Mouse (Mus musculus): ENCODE data around the gene Acss2.
A peak's percentile ranks its signal among the peaks of the same experiment; 100 is the strongest.
"Not testable (repeated sequence)": the region's sequence is repeated elsewhere in the genome, so short reads cannot be mapped to it uniquely, and the experiment has no call there.

Gene Acss2

DNA sequence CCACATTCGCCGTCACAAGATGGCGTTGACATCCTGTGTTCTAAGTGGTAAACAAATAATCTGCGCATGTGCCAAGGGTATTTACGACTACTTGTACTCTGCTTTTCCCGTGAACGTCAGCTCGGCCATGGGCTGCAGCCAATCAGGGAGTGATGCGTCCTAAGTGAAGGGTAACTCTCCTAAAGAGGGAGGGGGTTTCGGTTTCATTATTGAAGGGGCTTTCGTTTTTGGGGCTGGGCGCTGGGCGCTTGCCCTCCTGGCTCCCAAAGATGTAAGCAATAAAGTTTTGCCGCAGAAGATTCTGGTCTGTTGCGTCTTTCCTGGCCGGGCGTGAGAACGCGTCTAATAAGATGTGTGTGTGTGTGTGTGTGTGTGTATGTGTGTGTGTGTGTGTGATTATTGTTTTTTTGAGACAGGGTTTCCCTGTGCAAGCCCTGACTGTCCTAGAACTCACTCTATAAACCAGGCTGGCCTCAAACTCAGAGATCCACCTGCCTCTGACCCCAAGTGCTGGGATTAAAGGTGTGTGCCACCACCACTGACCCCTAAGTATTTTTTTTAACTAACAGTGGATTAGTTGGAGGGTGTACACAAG, 20.8 kb downstream of the Acss2 start:
- not testable (repeated sequence) for DNase-seq (ENCODE audit: low read depth, low spot score)

DNA sequence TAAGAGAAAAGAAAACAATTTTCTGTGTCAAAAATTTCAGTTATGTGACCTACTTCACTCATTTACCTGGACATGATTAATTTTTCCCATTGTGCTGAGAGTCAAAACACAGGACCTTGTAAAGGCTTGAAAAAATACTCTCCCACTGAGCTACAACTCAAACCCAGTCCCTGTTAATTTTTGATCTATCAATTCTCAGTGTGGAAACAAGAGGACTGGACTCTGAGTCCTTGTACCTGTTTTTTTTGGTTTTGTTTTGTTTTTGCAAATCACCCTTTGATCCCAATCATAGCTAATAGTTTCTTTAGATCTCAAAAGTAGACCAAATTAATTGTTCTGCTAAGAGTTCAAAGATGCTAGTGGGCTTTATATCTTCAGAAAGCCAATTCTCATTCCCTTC, 21.9 kb downstream of the Acss2 start:
- DNase-seq (ENCODE audit: low read depth, low spot score): no peak

DNA sequence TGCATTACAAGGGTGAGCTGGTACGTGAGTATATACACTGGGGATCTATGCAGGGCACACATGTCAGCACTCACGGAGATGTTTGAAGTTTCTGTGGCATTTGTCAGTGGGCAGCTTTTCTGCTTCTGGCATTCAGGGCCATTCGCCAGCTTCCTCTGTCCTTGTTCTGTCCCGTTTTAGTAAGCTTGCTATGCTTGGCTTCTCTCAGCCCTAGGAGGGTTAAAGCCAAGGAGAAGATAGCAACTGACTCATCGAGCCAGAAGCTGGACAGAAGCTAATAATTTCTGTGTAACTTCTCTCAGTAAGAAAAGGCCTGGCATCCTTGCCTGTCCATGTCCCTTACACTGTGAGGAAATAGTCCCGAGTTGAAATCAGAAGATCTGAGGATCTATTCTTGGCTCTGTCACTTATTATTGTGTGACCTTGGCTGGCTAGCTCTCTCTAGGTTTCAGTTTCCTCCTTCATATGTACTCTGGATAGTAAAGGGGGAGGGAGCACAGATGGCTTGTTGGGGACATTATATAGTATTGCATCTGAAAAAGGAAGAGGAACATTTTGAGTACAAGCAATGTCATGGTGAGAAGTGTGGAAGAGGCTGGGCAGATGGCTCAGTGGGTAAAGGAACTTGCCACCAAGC, 23.2 kb downstream of the Acss2 start:
- no peak for DNase-seq (ENCODE audit: low read depth, low spot score)

DNA sequence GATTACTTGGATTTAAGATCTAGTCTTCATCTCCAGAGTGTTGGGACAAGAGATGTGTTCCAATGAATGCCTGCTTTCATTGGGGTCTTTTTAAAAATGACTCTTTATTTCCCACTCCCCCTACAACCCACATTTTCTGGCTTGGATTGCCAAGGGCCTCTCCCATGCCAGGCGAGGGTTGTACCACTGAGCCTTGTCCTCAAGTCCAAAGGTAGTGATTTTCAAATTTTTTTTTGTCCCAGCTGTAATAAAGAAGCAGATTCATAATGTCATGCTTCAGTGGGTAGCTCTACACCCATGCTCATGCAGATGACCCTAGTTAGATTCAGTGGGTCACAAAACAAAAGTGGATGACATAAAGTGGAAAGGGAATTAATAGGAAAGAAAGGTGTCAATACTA, 29.2 kb downstream of the Acss2 start:
- DNase-seq (ENCODE audit: low read depth, low spot score): no peak

DNA sequence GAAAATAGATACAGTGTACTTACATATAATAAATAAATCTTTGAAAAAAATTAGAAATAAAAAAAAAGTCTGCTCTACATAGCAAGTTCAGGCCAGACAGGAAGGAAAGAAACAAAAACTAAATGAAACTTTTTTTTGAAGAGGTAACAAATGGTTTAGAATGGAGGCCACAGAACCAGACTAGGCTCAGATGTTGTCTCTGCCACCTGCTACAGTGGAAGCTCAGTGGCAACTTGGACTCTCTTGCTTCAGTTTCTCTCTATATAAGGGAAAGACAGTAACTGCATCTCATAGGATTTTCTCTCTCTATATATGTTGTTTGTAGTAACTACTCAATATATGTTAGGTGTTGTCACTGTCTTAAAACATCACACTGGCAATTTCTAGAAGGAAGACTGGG, 34.6 kb downstream of the Acss2 start:
- no peak for DNase-seq (ENCODE audit: low read depth, low spot score)

DNA sequence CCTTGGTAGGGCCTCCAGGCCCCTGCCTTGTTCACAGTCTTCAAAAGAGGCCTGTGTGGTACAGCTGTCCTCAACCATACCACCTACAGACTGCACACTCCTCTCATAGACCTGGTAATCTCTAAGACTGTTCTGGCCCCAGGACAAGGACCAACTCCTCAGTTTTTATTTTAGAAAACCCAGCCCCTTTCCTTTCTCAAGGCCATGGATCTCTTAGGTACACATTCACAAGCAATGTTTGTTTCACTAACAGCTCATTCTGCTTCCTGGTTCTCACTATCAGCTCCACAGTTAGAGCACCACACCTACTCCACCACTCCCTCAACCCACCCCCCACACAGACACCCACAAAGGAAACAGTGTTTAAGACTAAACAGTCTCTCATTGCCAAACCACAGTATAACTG, 35.2 kb downstream of the Acss2 start:
- no peak for DNase-seq (ENCODE audit: low read depth, low spot score)

DNA sequence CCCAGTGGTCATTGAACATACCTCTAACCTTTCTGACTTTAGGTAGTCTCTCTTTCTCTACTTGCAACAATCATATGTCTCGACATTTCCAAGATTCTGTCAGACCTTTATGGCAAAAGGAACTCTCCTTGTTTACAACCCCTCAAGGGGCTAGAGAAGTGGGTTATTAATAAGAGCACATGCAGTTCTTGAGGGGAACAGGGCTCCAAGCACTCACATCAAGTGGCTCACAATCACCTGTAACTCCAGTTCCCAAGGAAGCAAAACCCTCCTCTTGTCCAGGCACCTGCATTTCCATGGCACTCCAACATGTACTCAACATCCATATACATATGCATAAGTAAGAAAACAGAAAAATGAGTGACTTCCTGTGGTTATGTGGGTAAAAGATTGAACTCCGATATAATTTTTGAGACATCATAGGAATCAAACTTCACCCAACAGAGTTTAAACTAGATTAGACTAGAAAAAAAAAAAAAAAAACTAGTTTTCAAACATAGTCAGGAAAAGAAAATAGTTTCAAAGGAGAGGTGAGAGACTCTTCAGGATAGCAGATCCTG, 36.8 kb downstream of the Acss2 start:
- no peak for DNase-seq (ENCODE audit: low read depth, low spot score)

DNA sequence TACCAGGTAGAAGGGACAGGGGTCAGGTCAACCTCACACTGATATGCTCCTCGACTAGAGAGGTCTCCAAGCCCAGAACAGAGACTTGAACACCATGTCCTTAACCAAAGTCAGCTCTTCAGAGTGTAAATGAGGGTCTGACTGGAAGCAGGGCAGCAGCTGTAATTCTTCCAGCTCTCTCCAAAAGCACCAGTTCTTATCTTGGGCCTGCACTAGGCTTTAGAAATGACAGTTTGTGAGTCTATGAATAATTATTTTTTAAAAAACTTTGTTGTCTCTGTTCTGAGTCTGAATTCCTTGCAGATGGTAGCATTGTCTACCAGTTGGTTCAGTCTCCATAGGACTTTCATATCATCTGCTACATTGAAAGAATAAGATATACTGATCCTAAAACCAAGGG, 44.5 kb downstream of the Acss2 start:
- DNase-seq (ENCODE audit: low read depth, low spot score): no peak

DNA sequence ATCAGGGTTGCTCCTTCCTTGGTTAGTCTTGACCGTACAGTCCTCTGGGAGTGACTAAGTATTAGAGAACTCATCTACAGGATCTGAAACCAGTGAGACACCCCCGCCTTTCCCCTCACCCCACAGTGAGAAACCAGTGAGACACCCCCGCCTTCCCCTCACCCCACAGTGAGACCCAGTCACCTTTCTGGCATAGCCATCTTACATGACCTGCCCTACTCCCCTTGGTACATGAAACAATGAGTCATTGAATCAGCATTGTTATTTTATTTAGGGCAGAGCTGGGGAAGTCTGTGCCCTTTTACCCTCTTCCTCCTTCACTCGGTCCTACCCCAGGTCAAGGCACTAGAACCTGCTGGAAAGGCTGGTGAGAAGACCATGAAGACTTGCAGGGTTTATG, 45.2 kb downstream of the Acss2 start:
- no peak for DNase-seq (ENCODE audit: low read depth, low spot score)

DNA sequence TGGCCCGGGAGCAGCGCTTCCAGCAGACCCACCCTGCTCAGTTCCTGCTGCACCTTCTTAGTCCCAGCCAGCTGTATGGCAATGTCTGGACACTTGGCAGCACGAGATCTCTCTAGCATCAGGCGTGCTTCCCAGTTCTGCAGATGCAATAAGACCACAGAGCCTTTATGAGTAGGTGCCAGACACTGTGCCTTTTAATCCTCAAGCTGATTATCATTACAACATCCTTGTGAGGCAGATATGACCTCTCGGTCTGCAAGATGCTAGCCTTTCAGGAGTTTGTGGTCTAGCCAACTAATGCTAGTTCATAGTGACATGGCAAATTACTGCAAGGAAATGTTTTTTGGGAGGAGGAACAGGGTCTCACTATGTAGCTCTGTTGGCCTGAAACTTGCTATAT, 50.0 kb downstream of the Acss2 start:
- DNase-seq (ENCODE audit: low read depth, low spot score): no peak

DNA sequence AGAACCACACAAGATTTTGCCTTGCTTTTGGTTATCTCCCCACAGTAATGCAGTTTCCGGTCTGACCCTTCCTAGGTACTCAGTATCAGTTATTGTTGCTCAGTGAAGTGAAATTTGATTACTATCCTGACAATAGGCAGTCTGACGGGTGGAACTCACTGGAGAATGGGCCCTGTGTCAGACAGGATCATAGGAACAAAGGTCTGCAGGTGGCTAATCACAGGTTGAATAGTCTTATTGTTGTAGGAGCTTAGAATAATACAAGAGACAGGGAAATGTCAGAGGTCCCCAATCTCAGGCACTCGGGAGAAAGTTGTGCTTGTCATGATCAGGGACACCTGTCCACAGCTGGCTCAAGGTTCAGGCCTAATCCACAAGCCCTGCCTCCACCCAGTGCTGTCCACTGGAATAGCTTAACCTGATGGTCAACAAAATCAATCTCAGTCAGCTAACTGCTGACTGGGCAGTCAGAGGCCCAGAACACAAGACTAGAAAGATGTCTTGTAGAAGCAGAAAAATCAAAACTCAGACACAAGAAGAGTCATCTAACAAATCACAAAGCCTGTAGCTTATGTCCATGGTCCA, 51.6 kb downstream of the Acss2 start:
- DNase-seq (ENCODE audit: low read depth, low spot score): no peak

DNA sequence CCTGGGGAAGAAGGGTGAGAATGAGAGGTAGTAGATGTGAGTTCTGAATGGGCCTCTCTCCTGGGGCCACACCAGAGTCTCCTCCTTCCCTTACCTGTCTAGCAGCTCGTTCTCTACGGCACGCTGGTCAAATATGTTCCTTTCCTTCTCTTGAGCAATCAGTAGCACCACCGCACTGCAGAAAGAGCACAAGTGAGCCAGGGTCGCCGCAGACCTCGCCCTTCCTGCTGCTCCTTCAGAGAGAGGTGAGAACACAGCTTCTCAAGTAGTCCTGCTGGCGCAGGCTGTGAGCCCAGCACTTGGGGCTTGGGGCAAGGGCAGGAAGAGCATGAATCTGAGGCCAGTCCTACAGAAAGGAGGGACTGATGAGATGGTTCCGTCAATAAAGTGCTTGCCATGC, 55.3 kb downstream of the Acss2 start:
- DNase-seq (ENCODE audit: low read depth, low spot score): no peak

DNA sequence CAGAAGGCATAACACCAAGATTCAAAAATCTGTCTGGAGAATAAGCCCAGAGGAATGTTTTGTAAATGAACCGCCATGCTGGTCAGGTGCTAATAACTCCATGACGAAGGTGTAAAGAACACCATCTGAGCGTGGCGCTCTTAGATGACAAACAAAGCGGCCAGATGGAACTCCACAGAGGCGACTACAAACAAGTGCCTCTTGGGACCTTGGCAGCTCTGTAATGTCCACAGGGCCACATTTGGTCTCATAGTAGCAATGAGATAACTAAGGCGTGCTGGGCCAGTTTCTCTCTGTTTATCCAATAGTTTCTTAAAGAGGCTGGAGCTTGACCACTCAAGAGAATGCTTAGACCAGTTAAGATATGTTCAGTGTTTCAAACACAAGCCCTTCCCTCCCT, 56.2 kb downstream of the Acss2 start:
- DNase-seq (ENCODE audit: low read depth, low spot score): no peak

DNA sequence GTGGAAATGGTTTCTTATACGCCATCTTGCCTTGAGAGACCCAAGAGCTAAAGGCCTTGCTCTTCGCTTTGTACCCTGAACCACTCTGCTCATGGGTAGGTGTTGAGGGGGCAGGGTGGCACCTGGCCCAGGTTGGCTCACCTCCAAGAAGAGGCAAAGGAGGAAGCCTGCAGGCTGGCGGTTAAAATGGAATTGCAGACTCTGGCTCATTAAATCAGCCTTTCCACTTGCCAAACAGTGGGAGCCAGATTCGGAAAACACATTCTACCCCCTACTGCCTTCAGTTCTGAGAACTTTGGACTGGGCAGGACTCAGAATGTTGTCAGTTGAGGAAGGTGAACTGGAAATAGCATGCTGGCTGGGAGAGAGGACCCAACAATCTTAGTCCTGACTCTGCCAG, 57.0 kb downstream of the Acss2 start:
- DNase-seq (ENCODE audit: low read depth, low spot score): no peak

DNA sequence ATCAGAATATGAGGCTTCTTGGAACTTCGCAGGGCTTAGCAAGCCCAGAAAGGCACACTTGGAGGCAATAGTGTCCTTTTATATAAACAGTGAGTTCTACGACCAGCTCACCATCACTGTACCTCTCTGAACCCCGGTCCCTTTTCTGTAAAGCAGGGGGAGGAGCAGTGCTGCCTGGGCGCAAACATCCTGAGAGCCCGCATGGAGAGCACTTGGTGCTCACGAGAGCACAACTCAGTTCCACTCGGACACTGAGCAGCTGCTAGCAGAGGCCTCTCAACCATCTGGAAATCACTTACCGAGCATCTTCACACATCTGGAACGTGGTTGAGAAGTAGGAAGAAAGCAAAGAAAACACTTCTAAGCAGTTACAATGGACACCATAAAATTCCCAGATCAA, 58.9 kb downstream of the Acss2 start:
- no peak for DNase-seq (ENCODE audit: low read depth, low spot score)

DNA sequence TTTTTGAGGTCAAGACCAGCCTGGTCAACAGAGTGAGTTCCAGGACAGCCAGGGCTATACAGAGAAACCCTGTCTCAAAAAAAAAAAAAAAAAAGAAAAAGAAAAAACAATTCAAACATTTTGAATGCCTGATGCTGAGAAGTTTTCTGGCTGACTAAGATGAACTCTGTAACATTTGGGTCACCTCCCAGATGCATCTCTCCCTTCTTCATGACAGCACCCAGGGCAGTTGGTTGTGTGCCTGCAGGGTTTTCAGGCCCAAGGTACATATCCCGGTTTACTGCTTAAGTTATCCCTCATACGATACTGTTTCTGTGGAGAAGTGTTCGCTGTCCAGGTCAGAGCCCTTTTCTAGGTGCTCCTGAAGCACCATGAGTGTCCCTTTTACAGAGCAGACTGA, 62.6 kb downstream of the Acss2 start:
- no peak for DNase-seq (ENCODE audit: low read depth, low spot score)

DNA sequence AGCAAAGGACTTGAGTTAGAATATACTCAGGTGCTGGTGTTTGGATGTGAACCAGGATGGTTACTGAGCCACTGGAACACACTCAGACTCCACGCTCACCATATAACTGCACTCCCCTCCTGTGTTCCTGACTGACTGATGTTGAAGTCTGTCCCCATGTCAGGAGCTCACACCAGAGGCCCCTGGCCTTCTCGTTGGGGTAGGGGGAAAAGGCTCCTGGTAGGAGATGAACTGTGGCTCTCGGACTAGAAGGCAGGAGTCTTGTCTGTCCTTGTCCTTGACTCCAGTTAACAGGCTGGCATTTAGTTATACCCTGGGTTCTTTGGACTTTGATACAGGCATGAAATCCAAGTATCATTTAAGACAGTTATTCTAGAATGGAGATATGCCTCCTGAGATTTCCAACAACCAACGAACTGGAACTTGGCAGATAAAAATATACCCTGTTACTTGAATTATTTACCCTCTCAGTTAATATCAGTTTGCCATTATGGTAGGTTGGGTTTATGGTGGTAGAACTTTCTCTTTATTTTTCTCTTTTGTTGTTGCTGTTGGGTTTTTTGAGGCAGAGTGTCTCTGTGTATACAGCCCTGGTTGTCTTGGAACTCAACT, 64.7 kb downstream of the Acss2 start:
- no peak for DNase-seq (ENCODE audit: low read depth, low spot score)

DNA sequence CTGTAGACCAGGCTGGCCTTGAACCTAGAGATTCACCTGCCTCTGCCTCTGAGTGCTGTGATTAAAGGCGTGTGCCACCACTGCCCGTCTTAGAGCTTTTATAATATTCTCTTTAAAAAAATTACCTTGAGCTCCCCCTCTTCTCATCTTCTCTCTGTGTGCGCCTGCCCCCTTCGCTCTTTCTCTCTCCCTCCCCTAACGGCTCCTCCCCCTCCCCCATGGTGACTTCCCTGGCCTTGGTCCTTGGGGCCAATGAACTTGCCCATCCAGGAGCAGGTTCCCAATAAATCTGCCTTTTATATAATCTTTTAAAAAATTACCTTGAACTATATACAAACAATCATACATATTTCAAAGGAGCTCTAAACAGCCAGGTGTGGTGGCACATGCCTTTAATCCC, 65.2 kb downstream of the Acss2 start:
- no peak for DNase-seq (ENCODE audit: low read depth, low spot score)

DNA sequence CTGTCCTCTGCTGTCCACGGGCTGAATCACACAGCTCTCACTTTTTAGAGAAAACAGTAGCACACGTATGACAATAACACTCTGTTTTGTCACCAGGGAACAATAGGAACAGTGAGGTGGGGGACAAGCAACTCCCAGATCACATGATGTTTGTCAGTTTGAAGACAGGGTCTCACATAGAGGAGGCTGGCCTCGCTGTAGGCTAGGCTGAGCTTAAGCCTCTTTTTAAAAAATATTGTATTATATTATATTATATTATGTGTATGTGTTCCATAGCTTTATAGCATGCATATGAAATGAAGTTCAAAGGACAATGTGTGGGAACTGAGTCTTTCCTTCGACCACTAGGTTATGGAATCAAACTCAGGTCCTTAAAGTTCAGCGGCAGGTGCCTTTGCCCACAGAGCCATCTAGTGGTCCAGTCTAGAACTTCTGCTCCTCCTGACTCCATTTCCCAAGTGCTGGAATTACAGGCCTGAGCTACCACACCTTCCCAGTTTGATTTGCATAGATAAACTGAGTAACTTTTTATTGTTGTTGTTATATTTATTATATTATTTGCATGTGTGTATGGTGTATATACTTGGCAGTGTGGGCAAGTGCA, 66.3 kb downstream of the Acss2 start:
- peak; percentile 40 for DNase-seq (ENCODE audit: low read depth, low spot score)

DNA sequence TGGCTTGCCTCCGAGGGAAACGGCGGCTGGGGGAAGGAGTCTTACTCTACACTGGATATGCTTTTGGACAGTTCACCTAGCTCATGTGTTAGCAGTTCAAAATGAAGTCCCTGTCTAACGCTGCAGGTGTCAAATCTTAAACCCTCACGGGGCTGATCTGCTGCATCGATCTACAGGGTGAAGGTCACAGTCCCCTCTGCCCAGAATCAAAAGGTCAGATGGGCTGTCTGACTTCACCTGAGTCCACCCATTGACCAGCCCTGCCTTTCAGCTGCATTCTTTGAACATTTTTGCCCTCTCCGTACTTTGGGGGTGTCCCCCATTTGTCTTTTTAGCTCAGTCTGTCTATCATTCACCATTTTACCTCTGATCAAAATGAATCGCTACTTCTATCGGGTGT, 67.3 kb downstream of the Acss2 start:
- DNase-seq (ENCODE audit: low read depth, low spot score): no peak

DNA sequence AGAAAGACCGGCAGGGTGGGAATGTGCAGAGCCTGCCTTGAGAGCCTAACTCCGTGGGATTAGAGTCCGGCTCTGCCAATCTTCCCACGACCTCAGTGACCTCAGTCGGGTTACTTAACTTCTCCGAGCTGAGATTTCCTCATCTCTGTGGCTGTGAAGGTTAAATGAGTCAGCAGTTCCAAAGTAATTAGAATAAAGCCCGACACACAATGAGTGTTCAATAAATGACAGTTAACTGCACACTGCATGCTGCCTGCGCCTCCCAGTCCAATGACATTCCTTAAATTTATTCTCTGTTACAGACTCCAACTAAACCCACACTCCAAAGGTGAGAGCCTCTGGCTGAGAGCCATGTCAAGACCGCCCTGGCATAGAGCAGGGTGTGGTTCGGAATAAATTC, 67.7 kb downstream of the Acss2 start:
- DNase-seq (ENCODE audit: low read depth, low spot score): no peak

DNA sequence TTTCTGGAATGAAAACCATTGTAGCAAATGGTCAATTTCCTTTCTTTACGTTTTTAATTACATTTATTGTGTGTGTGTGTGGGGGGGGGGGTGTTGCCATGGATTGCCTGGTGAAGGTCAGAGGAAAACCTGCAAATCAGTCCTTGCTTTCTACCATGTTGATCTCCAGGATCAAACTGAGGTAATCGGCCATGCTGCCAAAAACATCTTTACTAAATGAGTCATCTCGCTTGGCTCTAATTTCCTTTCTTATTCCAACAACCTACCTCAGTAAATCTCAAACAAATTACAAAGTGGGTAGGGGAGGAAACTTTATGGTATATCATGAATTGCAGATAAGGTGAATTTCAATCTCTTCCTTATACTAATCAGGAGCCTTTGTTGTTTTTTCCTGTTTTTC, 70.4 kb downstream of the Acss2 start:
- no peak for DNase-seq (ENCODE audit: low read depth, low spot score)

Measured in embryo, embryonic 11.5 days (tissue).